Mouse (Mus musculus): ENCODE results near the gene Ets1. TPM values are rescaled to one million over a fixed set of nuclear protein-coding genes. Genes with fewer than 3 reads are reported as not detected.

Ets1 gene
- polyA plus RNA-seq, 1 experiment: 6.8 TPM

DNA sequence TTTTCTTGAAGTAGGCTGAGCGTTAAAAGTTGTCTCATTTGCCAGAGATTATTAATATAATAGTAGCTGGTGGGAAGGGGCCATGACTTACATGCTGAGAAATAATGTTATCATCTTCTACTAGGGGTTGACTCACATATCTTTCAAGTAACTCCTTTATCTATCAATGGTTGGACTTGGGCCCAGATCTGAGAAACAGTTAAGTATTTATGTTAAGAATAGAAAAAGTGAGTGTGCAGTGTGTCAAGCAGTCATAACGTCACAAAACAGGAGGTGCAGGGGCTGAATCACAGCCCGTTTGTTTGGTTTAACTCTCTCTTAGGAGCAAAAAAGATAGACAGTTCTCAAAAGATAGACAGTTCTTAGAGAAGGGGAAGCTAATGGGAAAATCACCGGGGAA, 170.1 kb downstream of the Ets1 start:
- Histone ChIP-seq H3K27me3 (ENCODE audit: control insufficient read depth, insufficient read depth, low read length) (no peaks in the 10 kb centered on the region), H3K4me1 (ENCODE audit: control insufficient read depth, insufficient read depth, low read length) (no peaks in the 10 kb centered on the region), H3K4me3 (replicated peaks; ENCODE audit: insufficient read depth, low read depth, low read length) (no peak overlapping the region), H3K27ac (ENCODE audit: insufficient read depth, low read length) (no peak overlapping the region)
- no peak for TF ChIP-seq CTCF (IDR thresholded peaks at IDR 0.05; ENCODE audit: borderline replicate concordance, insufficient read depth, low read depth, low read length)
- DNase-seq: no peak
- 72% methylated on average over 4 of the region's 4 CpGs for WGBS

Other genes starting within 250 kb of the Ets1 start
- 1.7 and 2.2 TPM in 2 replicates for gene Fli1, start 93.4 kb upstream of the Ets1 start, polyA plus RNA-seq (2012; rRNA removed)

Data from cerebellum, adult 2 months (tissue).